7 mouse cellular contexts compared by ENCODE assay signal in the genomic region with DNA sequence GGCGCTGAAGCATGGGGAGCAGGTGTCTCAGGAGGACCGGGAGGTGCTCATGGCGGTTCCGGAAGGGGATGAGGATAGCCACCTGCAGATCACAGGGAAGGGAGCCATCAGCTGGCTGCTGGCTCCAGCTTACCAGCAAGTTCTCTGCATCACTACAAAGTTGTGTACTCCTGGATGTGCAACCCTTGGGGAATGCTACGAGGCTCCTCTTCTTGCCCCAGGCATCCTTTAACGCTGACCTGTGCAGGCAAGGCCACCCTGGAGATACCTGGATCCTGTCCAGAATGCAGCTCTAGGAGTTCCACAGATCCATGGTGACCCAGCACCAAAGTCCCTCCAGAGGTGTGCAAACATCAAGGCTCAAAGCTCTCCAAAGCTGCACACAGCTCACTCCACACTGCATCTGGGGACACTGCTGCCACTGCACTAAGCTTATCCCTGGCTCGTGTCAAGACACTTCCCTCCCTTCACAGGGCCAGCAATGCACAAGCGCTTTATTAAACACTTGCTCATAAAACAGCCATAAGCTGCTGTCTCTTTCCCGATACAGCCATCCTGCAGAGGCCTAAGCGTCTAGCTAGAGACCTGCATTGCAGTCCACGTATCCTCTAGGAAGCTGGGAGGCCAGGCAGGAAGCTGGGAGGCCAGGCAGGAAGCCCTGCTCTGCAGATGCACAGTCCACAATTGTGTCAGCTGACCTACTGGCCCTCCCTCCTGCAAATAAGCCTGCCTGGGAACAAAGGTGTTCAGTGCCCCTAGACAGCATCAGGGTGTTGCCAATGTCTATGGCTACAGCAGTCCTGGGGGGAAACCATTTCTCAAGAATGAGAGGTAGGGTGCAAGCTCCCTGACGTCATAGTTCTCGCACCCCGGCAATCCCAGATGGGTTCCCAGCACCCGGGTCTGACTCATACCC. TPM values are rescaled to one million over a fixed set of nuclear protein-coding genes. Genes with fewer than 3 reads are reported as not detected.
A peak's percentile ranks its signal among the peaks of the same experiment; 100 is the strongest.
DNase-seq lines count a peak whose midpoint lies in the region; ATAC-seq and TF ChIP-seq lines count a peak whose summit lies in the region.

No protein-coding gene starts in this region.

- H3K9me3 ChIP-seq in lung, postnatal 0 days (ENCODE audit: low read length), result no peaks in the 10 kb centered on the region

- H3K9ac ChIP-seq in lung, postnatal 0 days (replicated peaks; ENCODE audit: low read depth), result no peak overlapping the region

- intact Hi-C loops in left cerebral cortex, adult 2 months (cut with DNase I), result no loop called here

- no peak overlapping the region for H3K4me2 ChIP-seq in lung, postnatal 0 days (replicated peaks; ENCODE audit: low read depth, low read length)

- H3K27me3 ChIP-seq in lung, postnatal 0 days (replicated peaks; ENCODE audit: insufficient read depth, low read length), result no peaks in the 10 kb centered on the region

- no peak for TF ChIP-seq EP300 in lung, postnatal 0 days (IDR thresholded peaks at IDR 0.05)

- peaks cover 9% of the 10 kb centered on the region; the same call in 1 of the 2 replicates for H3K36me3 ChIP-seq in lung, postnatal 0 days (ENCODE audit: insufficient read depth, low read length)

- no peak overlapping the region for H3K4me3 ChIP-seq in left cerebral cortex, adult 2 months
- peak overlapping the region; percentile 27 for H3K4me3 ChIP-seq in brown adipose tissue, adult 24 weeks (ENCODE audit: insufficient read depth, low read depth, low read length)
- no peak overlapping the region for H3K4me3 ChIP-seq in lung, postnatal 0 days (ENCODE audit: low read depth, low read length)

- H3K27ac ChIP-seq in left cerebral cortex, adult 2 months, result no peak overlapping the region
- H3K27ac ChIP-seq in brown adipose tissue, adult 24 weeks (replicated peaks; ENCODE audit: low read depth, low read length), result no peak overlapping the region
- H3K27ac ChIP-seq in lung, postnatal 0 days (ENCODE audit: low read length), result peak overlapping the region; percentile 28; the same call in 1 of the 2 replicates

- H3K4me1 ChIP-seq in brown adipose tissue, adult 24 weeks (ENCODE audit: control insufficient read depth, insufficient read depth, insufficient read length, low read length), result no peaks in the 10 kb centered on the region
- H3K4me1 ChIP-seq in lung, postnatal 0 days (ENCODE audit: insufficient read depth, low read depth, low read length), result no peaks in the 10 kb centered on the region; the same call in 1 of the 2 replicates

- ATAC-seq in lung, postnatal 0 days, result peak; percentile 71
- ATAC-seq in megakaryocyte-erythroid progenitor cell, adult 5-6 weeks (replicated peaks; ENCODE audit: low FRiP score, low TSS enrichment, poor library complexity, severe bottlenecking), result no peak

- peak; percentile 6 to 10 for DNase-seq in left cerebral cortex, adult 2 months (ENCODE audit: extremely low spot score in 1 of 2, low spot score in 2 of 2)
- DNase-seq in left cerebral cortex, adult 11 months (ENCODE audit: low spot score), result no peak
- peak; percentile 54 for DNase-seq in heart, adult 8-10 months (ENCODE audit: low spot score)
- DNase-seq in kidney, adult 8-10 months, result peak; percentile 15 to 35
- peak; percentile 22 for DNase-seq in lung, postnatal 0 days (ENCODE audit: low spot score)

- WGBS in lung, postnatal 0 days, result 68% methylated on average over 15 of the region's 15 CpGs

- TF ChIP-seq CTCF in left cerebral cortex, adult 2 months (IDR thresholded peaks at IDR 0.05), result no peak
- TF ChIP-seq CTCF in lung, postnatal 0 days (IDR thresholded peaks at IDR 0.05), result no peak

RNA-seq across cellular contexts. Expression of a gene that starts 42.1 kb away (rescaled TPM):
- 10 to 100 TPM; 49.7 to 50.2 TPM for total RNA-seq in left cerebral cortex, adult 2 months (2021)
- polyA plus RNA-seq in brown adipose tissue, adult 24 weeks (2012; ENCODE audit: insufficient read depth, insufficient read length, missing spikeins), result 3.8 and 6.7 TPM in 2 replicates
- total RNA-seq in heart, adult 8-10 months (2022), result 10 to 100 TPM in 3 of 4 experiments, 1 to 10 TPM in 1; 8.9 to 12.8 (median 11.6) TPM
- 10.3 and 12.2 TPM in 2 replicates for polyA plus RNA-seq in lung, postnatal 0 days (2015; fragmentation: Nextera tagmentation; extraction: Ambion mirVana)
- 2.1 TPM in 1 of 2 replicates, not detected in the other for total RNA-seq in megakaryocyte-erythroid progenitor cell, adult 5-6 weeks (2014; fragmentation: Nextera tagmentation)
- total RNA-seq in megakaryocyte-erythroid progenitor cell, adult 5-6 weeks (2017), result 0.80 and 20.1 TPM in 2 replicates
